Mouse (Mus musculus) forebrain, embryonic 16.5 days (tissue): ENCODE measurements around the gene Scarb1. TPM values are rescaled to one million over a fixed set of nuclear protein-coding genes. Genes with fewer than 3 reads are reported as not detected.

ENCODE experiments used
- ATAC-seq: fragments of 200-750 bp; cut with Nextera tagmentation; 2 replicates; pipeline ENCODE4 v1.8.0; 2017; ENCODE audit warnings: mild to moderate bottlenecking, moderate library complexity
- H3K27ac ChIP-seq: fragments of 300-500 bp; sonication (generic); 2 replicates; pipeline ENCODE4 v1.5.1; 2014; ENCODE audit warnings: low read length, control low read depth
- H3K27me3 ChIP-seq: fragments of 300-500 bp; sonication (generic); replicated peaks from 2 replicates; pipeline ENCODE4 v1.6.1; 2014; ENCODE audit warnings: low read length; ENCODE audit not compliant: control insufficient read depth, insufficient read depth
- H3K36me3 ChIP-seq: fragments of 300-500 bp; sonication (generic); 2 replicates; pipeline ENCODE4 v1.6.1; 2014; ENCODE audit not compliant: control insufficient read depth, insufficient read depth
- H3K4me1 ChIP-seq: fragments of 300-500 bp; sonication (generic); replicated peaks from 2 replicates; pipeline ENCODE4 v1.6.1; 2014; ENCODE audit warnings: low read length; ENCODE audit not compliant: control insufficient read depth, insufficient read depth
- H3K4me2 ChIP-seq: fragments of 300-500 bp; sonication (generic); 2 replicates; pipeline ENCODE4 v1.6.1; 2014; ENCODE audit warnings: mild to moderate bottlenecking, low read length, control low read depth
- H3K4me3 ChIP-seq: fragments of 300-500 bp; sonication (generic); replicated peaks from 2 replicates; pipeline ENCODE4 v1.5.1; 2014; ENCODE audit warnings: mild to moderate bottlenecking, low read length, control low read depth
- H3K9ac ChIP-seq: fragments of 300-500 bp; sonication (generic); replicated peaks from 2 replicates; pipeline ENCODE4 v1.6.1; 2014; ENCODE audit warnings: low read depth, low read length, control low read depth
- H3K9me3 ChIP-seq: fragments of 300-500 bp; sonication (generic); 2 replicates; pipeline ENCODE4 v1.6.1; 2016; ENCODE audit warnings: low read length; ENCODE audit not compliant: control insufficient read depth
- WGBS: fragments of 180-500 bp; shearing (Covaris S2); extraction: QIAGEN DNeasy Blood & Tissue Kit; methylation state at CpG from one replicate; pipeline ENCODE4 v1.1.7; 2014; 5-methylcytosine and 5-hydroxymethylcytosine counted together
- polyA plus RNA-seq: library from polyadenylated mRNA; unstranded; fragments of >200 nt; fragmentation: Nextera tagmentation; extraction: Ambion mirVana; gene quantifications from 2 replicates; pipeline ENCODE4 v1.2.1, GENCODE M21; 2015

Gene Scarb1
- polyA plus RNA-seq, 1 experiment from 2014 or later: 38.3 TPM

DNA sequence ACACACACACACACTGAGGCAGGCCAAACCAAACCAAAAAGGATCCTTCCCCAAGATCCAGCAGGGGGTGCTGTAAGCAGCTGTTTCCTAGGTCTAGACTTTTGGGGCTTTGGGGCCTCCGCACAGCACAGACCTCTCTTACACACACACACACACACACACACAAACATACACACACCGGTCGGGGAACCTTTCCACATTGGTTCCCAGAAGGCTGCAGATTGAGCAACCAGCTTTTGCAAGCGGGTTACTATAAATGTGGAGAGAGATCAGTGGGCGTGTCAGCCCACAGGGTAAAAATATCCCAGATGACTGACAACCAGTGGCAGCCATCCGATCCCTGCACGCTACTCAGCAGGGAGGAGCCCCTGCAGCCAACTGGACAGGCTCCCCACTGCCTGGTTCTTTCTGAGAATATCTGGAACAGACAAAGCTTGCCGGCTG lies 67.2 kb downstream of the Scarb1 start:
- Histone ChIP-seq H3K4me2 (no peak overlapping the region), H3K9ac (peak overlapping the region; percentile 37; the same call in 1 of the 2 replicates), H3K27ac (no peak overlapping the region), H3K36me3 (no peaks in the 10 kb centered on the region), H3K4me1 (peaks cover 13% of the 10 kb centered on the region), H3K9me3 (no peaks in the 10 kb centered on the region), H3K27me3 (no peaks in the 10 kb centered on the region), H3K4me3 (no peak overlapping the region)
- ATAC-seq: no peak
- WGBS: 31% methylated on average over 8 of the region's 8 CpGs

DNA sequence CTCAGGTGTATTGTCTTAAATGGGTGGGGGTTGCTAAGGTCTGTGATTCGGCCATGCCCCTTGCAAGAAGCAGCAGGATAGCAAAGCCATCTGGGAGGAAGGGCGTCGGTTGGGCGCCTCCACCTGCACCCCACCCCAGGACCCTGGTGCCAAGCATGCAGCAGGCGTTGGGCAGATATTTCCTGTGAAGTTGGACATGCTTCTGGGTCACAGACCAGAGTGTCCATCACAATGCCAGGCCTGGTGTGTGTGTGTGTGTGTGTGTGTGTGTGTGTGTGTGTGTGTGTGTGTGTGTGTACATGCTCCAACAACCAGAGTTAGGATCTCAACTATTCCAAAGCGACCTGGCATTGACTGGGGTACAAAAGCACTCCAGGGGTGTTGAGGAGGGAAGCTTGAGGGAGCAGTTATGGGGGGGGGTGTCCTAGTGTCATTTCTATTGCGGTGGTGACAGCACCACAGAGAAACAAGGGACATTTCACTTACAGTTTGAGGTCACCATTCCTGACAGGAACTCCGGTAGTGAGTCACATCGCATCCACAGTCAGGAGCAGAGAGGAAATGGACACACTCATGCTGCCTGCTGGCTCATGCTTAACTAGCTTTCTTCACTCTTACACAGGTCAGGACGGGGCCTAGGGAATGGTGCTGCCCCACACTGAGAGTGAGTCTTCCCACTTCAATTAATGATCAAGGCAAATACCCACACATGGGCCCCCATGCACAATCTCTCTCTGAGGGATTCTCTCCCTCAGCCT lies 68.5 kb downstream of the Scarb1 start:
- Histone ChIP-seq H3K27ac (no peak overlapping the region), H3K36me3 (no peaks in the 10 kb centered on the region), H3K27me3 (no peaks in the 10 kb centered on the region), H3K9me3 (no peaks in the 10 kb centered on the region), H3K4me3 (no peak overlapping the region), H3K4me1 (peaks cover 22% of the 10 kb centered on the region), H3K9ac (no peak overlapping the region), H3K4me2 (no peak overlapping the region)
- 82% methylated on average over 10 of the region's 10 CpGs for WGBS
- no peak for ATAC-seq

DNA sequence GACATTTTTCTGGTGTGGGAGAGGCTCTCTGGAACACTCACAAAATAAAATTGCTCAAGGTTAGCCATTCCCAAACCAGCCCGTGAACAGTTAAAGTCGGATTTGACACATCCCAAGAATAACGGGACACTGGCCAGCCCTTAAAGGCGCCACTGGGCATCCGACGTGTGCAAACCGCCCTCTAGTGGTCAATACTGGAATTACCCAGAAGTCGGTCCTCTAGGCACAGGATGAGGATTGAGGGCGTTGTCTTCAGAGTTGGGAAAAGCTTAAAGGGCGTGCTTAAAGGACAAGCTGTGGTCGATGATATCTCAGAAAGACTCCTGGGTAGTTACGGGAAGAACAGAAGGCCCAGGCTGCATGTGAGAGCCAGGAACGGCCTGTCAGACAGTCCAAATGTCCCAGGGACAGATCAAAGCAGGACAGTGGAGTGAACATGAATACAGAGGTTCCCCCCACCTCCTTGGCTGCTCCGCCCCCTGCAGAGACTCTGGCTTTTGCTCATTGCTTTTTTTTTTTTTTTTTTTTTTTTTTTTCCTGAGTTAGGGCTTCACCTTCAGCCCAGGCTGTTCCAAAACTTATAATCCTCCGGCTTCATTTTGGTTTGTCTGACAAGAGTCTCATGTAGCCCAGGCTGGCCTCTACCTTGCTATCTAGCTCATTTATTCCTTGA lies 69.2 kb downstream of the Scarb1 start:
- Histone ChIP-seq H3K9ac (no peak overlapping the region), H3K4me1 (peaks cover 28% of the 10 kb centered on the region), H3K27me3 (no peaks in the 10 kb centered on the region), H3K4me2 (no peak overlapping the region), H3K27ac (no peak overlapping the region), H3K9me3 (no peaks in the 10 kb centered on the region), H3K4me3 (no peak overlapping the region), H3K36me3 (no peaks in the 10 kb centered on the region)
- peak; percentile 35 for ATAC-seq
- WGBS: 11% methylated on average over 15 of the region's 15 CpGs

DNA sequence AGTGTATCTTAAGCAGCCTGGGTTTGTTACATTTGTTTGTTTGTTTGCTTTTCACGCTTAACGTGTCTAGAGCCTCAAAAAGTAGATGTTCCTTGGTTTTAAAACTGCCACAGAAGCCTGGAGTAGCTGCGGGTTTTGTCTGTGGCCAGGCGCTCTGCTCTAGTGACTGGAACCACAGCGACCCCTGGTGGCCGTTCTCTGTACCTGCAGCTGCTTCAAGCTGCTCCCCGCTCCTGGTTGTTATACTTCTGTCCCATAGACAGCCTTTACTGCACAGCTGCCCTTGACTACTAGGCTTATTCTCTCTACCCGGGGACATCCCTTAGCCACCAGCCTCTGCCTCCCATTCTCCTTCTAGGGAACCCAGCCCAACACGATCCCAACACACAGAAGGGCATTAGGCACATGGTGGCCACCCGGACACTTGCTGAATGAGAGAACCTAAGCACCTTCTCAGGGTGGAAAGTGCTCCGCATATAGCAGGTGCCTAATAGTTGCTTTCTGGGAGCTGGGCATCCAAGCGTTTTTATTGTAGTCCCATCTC lies 70.2 kb downstream of the Scarb1 start:
- peak; percentile 37; the same call in 1 of the 2 replicates for ATAC-seq
- Histone ChIP-seq H3K27ac (no peak overlapping the region), H3K9ac (0 out of 2 replicates have a peak overlapping the region, but pooled peaks have one; percentile 14), H3K27me3 (no peaks in the 10 kb centered on the region), H3K36me3 (no peaks in the 10 kb centered on the region), H3K4me2 (no peak overlapping the region), H3K4me3 (no peak overlapping the region), H3K9me3 (no peaks in the 10 kb centered on the region), H3K4me1 (peaks cover 28% of the 10 kb centered on the region)
- whole genome bisulfite sequencing: 15% methylated on average over 12 of the region's 12 CpGs

DNA sequence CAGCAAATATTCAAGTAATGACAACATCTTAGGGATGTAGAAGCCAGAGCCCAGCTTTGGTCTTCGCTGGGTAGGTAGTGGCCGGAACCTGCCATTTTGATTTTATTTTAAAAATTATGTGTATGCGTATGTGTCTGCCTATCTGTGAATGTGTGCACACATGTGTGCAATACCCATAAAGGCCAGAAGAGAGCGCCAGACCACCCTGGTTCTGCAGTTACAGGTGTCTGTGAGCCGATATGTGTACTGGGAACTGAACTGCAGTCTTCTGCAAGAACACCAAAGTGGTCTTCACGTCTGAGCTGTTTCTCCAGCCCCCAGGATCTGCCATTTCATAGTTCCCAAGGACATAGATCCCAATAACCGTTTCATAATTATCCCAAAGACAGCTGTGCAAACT lies 71.1 kb downstream of the Scarb1 start:
- Histone ChIP-seq H3K4me3 (no peak overlapping the region), H3K4me1 (peaks cover 30% of the 10 kb centered on the region), H3K27ac (no peak overlapping the region), H3K9me3 (no peaks in the 10 kb centered on the region), H3K4me2 (no peak overlapping the region), H3K27me3 (no peaks in the 10 kb centered on the region), H3K36me3 (no peaks in the 10 kb centered on the region), H3K9ac (no peak overlapping the region)
- no peak for ATAC-seq
- WGBS: 89% methylated on average over 7 of the region's 7 CpGs

DNA sequence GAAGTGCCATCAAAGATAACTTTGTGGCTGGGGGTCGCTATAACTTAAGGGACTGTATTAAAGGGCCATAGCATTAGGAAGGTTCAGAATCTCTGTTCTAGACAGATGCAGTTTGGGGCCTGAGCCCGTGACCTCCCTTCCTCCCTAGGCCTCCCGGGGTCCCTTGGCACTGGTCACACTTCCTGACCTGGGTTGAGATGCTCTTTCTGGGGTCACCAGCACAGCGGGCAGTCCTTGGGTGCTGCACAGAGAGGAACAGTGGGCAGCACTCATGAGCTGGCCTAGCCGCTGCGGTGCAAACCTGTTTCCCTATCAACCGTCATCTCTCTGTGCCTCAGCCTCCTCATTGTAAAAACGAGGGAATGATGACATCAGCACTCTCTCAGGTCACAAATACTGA lies 71.5 kb downstream of the Scarb1 start:
- no peak overlapping the region for H3K4me3 ChIP-seq
- H3K9ac ChIP-seq: no peak overlapping the region
- peaks cover 35% of the 10 kb centered on the region for H3K4me1 ChIP-seq
- no peak overlapping the region for H3K27ac ChIP-seq
- no peak for ATAC-seq
- WGBS: 90% methylated on average over 8 of the region's 8 CpGs
- no peaks in the 10 kb centered on the region for H3K27me3 ChIP-seq
- no peaks in the 10 kb centered on the region for H3K36me3 ChIP-seq
- H3K9me3 ChIP-seq: no peaks in the 10 kb centered on the region
- H3K4me2 ChIP-seq: no peak overlapping the region

DNA sequence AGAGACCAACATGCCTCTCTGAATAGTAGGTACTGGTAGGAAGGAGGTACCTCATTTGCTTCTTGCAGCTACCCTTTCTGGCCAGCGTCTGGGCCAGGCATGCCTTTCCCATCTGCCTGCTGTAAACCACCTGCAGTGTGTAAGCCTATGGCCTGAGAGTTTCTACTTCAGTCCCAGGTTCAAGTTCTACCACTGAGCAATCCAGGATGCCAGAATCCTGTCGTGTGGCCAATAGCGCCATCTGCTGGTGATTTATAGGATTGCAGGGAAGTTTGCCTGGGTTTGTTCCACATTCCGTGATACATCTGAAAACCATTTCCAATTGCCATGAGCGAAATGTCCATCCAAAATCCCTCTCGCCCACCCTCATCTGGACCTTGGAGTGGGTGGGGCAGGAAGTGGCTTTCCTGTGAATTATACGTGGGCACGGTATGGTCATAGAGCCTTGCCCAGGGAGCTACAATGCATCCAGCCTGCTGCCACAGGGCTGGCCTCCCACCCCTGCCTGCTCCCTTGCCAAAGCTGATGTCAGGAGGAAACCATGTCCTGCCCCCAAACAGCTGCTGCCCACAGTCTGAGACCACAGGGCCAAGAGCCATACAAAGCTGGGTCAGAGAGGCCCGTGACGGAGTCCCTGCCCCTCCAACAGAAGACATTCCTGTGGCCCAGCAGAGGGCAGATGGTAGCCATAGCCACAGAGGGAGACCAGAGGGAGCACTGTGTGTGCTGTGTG lies 72.7 kb downstream of the Scarb1 start:
- Histone ChIP-seq H3K4me1 (peaks cover 33% of the 10 kb centered on the region), H3K4me3 (no peak overlapping the region), H3K27me3 (no peaks in the 10 kb centered on the region), H3K9me3 (no peaks in the 10 kb centered on the region), H3K9ac (0 out of 2 replicates have a peak overlapping the region, but pooled peaks have one; percentile 30), H3K4me2 (peak overlapping the region; percentile 45), H3K27ac (peak overlapping the region; percentile 77; the same call in 1 of the 2 replicates), H3K36me3 (no peaks in the 10 kb centered on the region)
- WGBS: 12% methylated on average over 10 of the region's 10 CpGs
- ATAC-seq: peak; percentile 14; the same call in 1 of the 2 replicates

DNA sequence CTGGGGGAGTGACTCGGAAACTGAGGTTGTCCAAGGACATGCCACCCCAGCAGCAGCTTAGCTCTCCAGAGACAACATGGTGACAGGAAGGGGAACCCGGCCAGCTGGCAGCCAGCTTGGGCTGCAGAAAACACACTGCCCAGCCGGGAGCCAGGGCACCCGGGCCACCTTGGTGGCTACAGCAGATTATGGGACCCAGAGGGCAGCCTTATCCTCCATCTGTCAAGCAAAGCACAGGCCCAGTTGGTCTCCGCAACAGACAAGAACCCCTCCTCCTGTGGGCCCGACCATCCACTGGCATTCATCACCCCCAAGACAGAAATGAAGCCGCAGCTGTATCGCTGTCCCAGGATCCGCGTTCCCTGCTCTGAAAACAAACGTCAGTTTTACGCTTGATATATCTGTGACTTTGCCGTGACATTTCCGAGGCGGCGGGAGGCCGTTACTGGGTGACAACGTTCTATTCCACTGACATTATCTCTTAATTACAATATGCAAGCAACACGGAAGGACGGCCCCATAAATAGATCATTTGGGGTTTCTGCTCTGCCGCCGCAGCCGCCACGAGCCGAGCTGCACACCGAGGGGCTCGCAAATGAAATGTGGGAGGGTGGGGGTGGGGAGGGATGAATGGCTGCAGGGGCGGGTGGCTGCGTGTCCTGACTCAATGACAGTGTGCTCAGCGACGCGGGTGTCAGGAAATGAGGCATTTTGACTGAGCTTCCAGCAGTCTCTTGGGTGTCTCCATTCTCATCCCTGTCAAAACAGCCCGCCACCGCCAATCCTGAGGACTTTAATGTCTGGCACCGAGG lies 73.5 kb downstream of the Scarb1 start:
- ATAC-seq: peak; percentile 32; the same call in 1 of the 2 replicates
- Histone ChIP-seq H3K9me3 (no peaks in the 10 kb centered on the region), H3K27me3 (no peaks in the 10 kb centered on the region), H3K27ac (peak overlapping the region; percentile 77), H3K36me3 (no peaks in the 10 kb centered on the region), H3K4me3 (peak overlapping the region; percentile 27), H3K4me2 (peak overlapping the region; percentile 45), H3K9ac (peak overlapping the region; percentile 27), H3K4me1 (peaks cover 39% of the 10 kb centered on the region)
- 18% methylated on average over 35 of the region's 35 CpGs for WGBS
